Mouse (Mus musculus) intestine, embryonic 14.5 days (tissue): ENCODE measurements around the gene Sgo1. TPM values are rescaled to one million over a fixed set of nuclear protein-coding genes. Genes with fewer than 3 reads are reported as not detected.
"Not testable (repeated sequence)": the region's sequence is repeated elsewhere in the genome, so short reads cannot be mapped to it uniquely, and the experiment has no call there.

Experiments used
- ATAC-seq: fragments of 200-750 bp; cut with Nextera tagmentation; replicated peaks from 2 replicates; pipeline ENCODE4 v1.8.0; 2017; ENCODE audit warnings: low read depth, moderate number of reproducible peaks, moderate TSS enrichment, moderate library complexity; ENCODE audit not compliant: low FRiP score, low TSS enrichment
- DNase-seq: peaks from one replicate; pipeline ENCODE4 v3.0.0-alpha.2; 2018; ENCODE audit warnings: low spot score
- H3K27ac ChIP-seq: fragments of 300-500 bp; sonication (generic); 2 replicates; pipeline ENCODE4 v1.5.1; 2014; ENCODE audit warnings: low read depth, mild to moderate bottlenecking, control low read depth
- H3K27me3 ChIP-seq: fragments of 300-500 bp; sonication (generic); replicated peaks from 2 replicates; pipeline ENCODE4 v1.6.1; 2014; ENCODE audit warnings: low read length, control low read depth; ENCODE audit not compliant: control insufficient read depth, insufficient read depth
- H3K36me3 ChIP-seq: fragments of 300-500 bp; sonication (generic); 2 replicates; pipeline ENCODE4 v1.6.1; 2014; ENCODE audit warnings: low read length, control low read depth; ENCODE audit not compliant: control insufficient read depth, insufficient read depth
- H3K4me1 ChIP-seq: fragments of 300-500 bp; sonication (generic); replicated peaks from 2 replicates; pipeline ENCODE4 v1.6.1; 2014; ENCODE audit warnings: low read length, control low read depth, mixed read lengths; ENCODE audit not compliant: control insufficient read depth, insufficient read depth
- H3K4me2 ChIP-seq: fragments of 300-500 bp; sonication (generic); 2 replicates; pipeline ENCODE4 v1.6.1; 2014; ENCODE audit warnings: low read length
- H3K4me3 ChIP-seq: fragments of 300-500 bp; sonication (generic); 2 replicates; pipeline ENCODE4 v1.5.1; 2014; ENCODE audit warnings: low read depth, low read length, control low read depth, mixed read lengths
- H3K9ac ChIP-seq: fragments of 300-500 bp; sonication (generic); 2 replicates; pipeline ENCODE4 v1.6.1; 2014; ENCODE audit warnings: mild to moderate bottlenecking, low read length
- H3K9me3 ChIP-seq: fragments of 300-500 bp; sonication (generic); 2 replicates; pipeline ENCODE4 v1.6.1; 2016; ENCODE audit warnings: low read length, control low read depth; ENCODE audit not compliant: control insufficient read depth
- WGBS: fragments of 180-500 bp; shearing (Covaris S2); extraction: QIAGEN DNeasy Blood & Tissue Kit; methylation state at CpG from one replicate; pipeline ENCODE4 v1.1.7; 2014; 5-methylcytosine and 5-hydroxymethylcytosine counted together
- polyA plus RNA-seq: library from polyadenylated mRNA; unstranded; fragments of >200 nt; fragmentation: Nextera tagmentation; extraction: Ambion mirVana; gene quantifications from 2 replicates; pipeline ENCODE4 v1.2.1, GENCODE M21; 2014

Sgo1 gene
- polyA plus RNA-seq, 1 experiment from 2014 or later = 39.7 TPM

DNA sequence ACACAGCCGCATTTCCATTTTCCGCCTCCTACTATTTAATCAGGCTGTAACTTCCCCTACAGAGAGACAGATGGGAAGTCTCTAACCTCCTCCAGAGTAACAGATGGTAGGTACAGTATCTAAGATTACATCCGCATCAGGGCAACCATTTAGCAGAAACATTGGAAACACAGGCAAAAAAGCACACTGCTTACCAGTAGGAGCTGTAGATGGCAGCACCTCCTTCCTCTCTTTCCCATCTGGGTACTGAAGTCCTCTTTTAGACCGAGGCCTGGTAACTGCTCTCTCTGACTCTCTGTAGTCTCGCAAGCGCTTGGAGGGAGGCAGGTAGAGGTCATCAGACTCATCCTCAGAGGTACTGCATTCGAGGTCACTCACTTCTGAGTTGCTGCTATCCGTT, 10.4 kb downstream of the Sgo1 start:
- no peak overlapping the region for H3K4me2 ChIP-seq
- H3K27me3 ChIP-seq = no peaks in the 10 kb centered on the region
- no peak overlapping the region for H3K27ac ChIP-seq
- no peaks in the 10 kb centered on the region for H3K9me3 ChIP-seq
- WGBS = 82% methylated on average over 8 of the region's 8 CpGs
- no peak overlapping the region for H3K4me3 ChIP-seq
- H3K4me1 ChIP-seq = no peaks in the 10 kb centered on the region
- peaks cover 80% of the 10 kb centered on the region for H3K36me3 ChIP-seq
- DNase-seq (no peak), ATAC-seq (no peak)
- no peak overlapping the region for H3K9ac ChIP-seq

DNA sequence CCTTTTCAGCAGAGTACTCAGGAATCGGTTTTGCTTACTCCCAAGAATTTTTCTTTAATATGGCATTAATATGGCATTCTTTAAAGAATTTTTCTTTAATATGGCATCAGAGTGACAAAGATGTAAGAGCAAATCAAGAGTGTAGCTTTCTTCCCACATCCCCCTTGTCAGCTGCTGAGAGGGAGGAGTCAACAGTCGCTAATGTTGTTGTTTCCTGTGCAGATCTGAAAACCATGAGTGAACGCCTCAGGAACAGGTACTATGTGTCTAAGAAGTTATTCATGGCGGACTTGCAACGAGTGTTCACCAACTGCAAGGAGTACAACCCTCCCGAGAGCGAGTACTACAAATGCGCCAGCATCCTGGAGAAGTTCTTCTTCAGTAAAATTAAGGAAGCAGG, 18.7 kb downstream of the Sgo1 start:
- 94% methylated on average over 8 of the region's 8 CpGs for WGBS
- no peak for ATAC-seq
- Histone ChIP-seq H3K36me3 (peaks cover 72% of the 10 kb centered on the region), H3K9me3 (no peaks in the 10 kb centered on the region), H3K27me3 (no peaks in the 10 kb centered on the region), H3K27ac (no peak overlapping the region), H3K4me2 (no peak overlapping the region), H3K4me1 (no peaks in the 10 kb centered on the region), H3K9ac (no peak overlapping the region), H3K4me3 (no peak overlapping the region)
- DNase-seq = no peak

DNA sequence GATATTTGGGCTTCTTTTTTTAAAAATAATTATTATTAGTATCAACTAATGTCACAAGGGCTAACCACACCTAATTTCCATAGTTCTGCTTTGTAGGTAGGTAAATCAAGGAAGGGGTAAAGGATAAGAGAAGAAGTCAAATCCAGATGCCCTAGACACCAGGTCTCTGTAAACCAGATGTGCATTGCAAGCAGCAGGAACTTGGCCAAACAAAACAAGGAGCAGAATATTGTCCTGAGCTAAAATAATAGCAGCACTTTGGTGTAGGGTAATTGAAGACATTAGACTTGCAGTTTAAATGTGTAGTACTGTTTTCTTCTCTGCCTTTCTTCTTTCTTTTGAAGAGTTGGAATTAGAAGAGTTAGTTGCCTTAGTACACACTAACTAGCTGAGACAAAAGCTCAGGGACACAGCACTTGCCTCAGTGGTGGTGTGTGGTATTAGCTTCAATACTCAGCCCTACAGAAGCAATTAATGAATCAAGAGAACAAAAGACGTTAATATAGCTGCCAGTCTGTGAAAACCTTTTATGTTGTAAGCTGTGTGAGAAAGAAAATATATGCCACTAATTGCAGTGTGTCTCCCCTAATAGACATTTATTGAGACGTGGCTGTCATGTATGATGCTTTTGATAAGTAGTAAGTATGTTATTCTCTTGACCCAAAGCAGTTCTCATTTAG, 24.3 kb downstream of the Sgo1 start:
- no peaks in the 10 kb centered on the region for H3K9me3 ChIP-seq
- DNase-seq (no peak), ATAC-seq (no peak)
- H3K9ac ChIP-seq = no peak overlapping the region
- H3K4me1 ChIP-seq = no peaks in the 10 kb centered on the region
- no peak overlapping the region for H3K27ac ChIP-seq
- H3K4me3 ChIP-seq = no peak overlapping the region
- H3K4me2 ChIP-seq = no peak overlapping the region
- WGBS = 86% methylated on average over 2 of the region's 2 CpGs
- peaks cover 38% of the 10 kb centered on the region for H3K36me3 ChIP-seq
- no peaks in the 10 kb centered on the region for H3K27me3 ChIP-seq

- no peak overlapping the region for H3K4me3 ChIP-seq
- no peak overlapping the region for H3K9ac ChIP-seq
- H3K27me3 ChIP-seq = no peaks in the 10 kb centered on the region
- H3K4me1 ChIP-seq = no peaks in the 10 kb centered on the region
- ATAC-seq (no peak), DNase-seq (no peak)
- no peak overlapping the region for H3K27ac ChIP-seq
- H3K36me3 ChIP-seq = peaks cover 33% of the 10 kb centered on the region
- H3K9me3 ChIP-seq = no peaks in the 10 kb centered on the region
- H3K4me2 ChIP-seq = no peak overlapping the region
- WGBS = 80% methylated on average over 3 of the region's 3 CpGs
Observed at GRCm38 (mm10) chr17:53664267-53664666, 24.9 kb downstream of the Sgo1 start.

GRCm38 (mm10) chr17:53661056-53661840, 27.9 kb downstream of the Sgo1 start:
- Histone ChIP-seq H3K27me3 (no peaks in the 10 kb centered on the region), H3K4me2 (no peak overlapping the region), H3K9me3 (no peaks in the 10 kb centered on the region), H3K9ac (no peak overlapping the region), H3K27ac (no peak overlapping the region), H3K4me3 (no peak overlapping the region), H3K4me1 (no peaks in the 10 kb centered on the region), H3K36me3 (peaks cover 16% of the 10 kb centered on the region)
- ATAC-seq = no peak
- no peak for DNase-seq
- 85% methylated on average over 6 of the region's 6 CpGs for WGBS

GRCm38 (mm10) chr17:53659738-53660137, 29.4 kb downstream of the Sgo1 start:
- WGBS = 85% methylated on average over 4 of the region's 4 CpGs
- DNase-seq = no peak

GRCm38 (mm10) chr17:53659230-53659629, 29.9 kb downstream of the Sgo1 start:
- H3K9me3 ChIP-seq = no peaks in the 10 kb centered on the region
- no peak for ATAC-seq
- H3K27me3 ChIP-seq = no peaks in the 10 kb centered on the region
- no peak overlapping the region for H3K27ac ChIP-seq
- H3K9ac ChIP-seq = no peak overlapping the region
- H3K4me1 ChIP-seq = no peaks in the 10 kb centered on the region
- no peak overlapping the region for H3K4me3 ChIP-seq
- H3K36me3 ChIP-seq = peaks cover 22% of the 10 kb centered on the region
- no peak for DNase-seq
- H3K4me2 ChIP-seq = no peak overlapping the region
- 87% methylated on average over 8 of the region's 8 CpGs for WGBS

More at GRCm38 (mm10) chr17:53659738-53660137, 29.4 kb downstream of the Sgo1 start:
- H3K36me3 ChIP-seq = peaks cover 17% of the 10 kb centered on the region
- H3K9ac ChIP-seq = no peak overlapping the region
- H3K9me3 ChIP-seq = no peaks in the 10 kb centered on the region
- no peak overlapping the region for H3K4me3 ChIP-seq
- H3K4me1 ChIP-seq = no peaks in the 10 kb centered on the region
- H3K4me2 ChIP-seq = no peak overlapping the region
- H3K27ac ChIP-seq = no peak overlapping the region
- H3K27me3 ChIP-seq = no peaks in the 10 kb centered on the region
- ATAC-seq = no peak

- Histone ChIP-seq H3K9me3 (no peaks in the 10 kb centered on the region), H3K4me1 (no peaks in the 10 kb centered on the region), H3K9ac (no peak overlapping the region), H3K36me3 (peaks cover 27% of the 10 kb centered on the region), H3K4me2 (no peak overlapping the region), H3K27me3 (no peaks in the 10 kb centered on the region), H3K4me3 (no peak overlapping the region), H3K27ac (no peak overlapping the region)
- WGBS = 86% methylated on average over 2 of the region's 2 CpGs
- DNase-seq (no peak), ATAC-seq (no peak)
Observed at GRCm38 (mm10) chr17:53658668-53659067, 30.5 kb downstream of the Sgo1 start.

DNA sequence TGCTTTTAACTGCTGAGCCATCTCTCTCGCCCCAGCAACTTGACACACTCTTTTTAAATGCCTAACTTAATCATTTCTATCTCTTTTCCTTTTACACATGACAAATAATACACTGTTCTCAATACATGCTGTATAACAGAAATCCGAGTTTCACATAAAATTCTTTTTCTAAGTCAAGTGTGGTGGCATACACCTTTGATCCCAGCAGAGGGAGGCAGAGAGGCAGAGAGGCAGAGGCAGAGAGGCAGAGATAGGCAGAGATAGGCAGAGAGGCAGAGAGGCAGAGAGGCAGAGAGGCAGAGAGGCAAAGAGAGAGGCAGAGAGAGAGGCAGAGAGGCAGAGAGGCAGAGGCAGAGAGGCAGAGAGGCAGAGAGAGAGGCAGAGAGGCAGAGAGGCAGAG, 31.7 kb downstream of the Sgo1 start:
- H3K9ac ChIP-seq, H3K4me2 ChIP-seq: not testable (repeated sequence)

More for the DNA sequence above, 31.7 kb downstream of the Sgo1 start:
- H3K4me3 ChIP-seq, H3K27me3 ChIP-seq, ATAC-seq, H3K9me3 ChIP-seq, H3K4me1 ChIP-seq, H3K27ac ChIP-seq, DNase-seq: not testable (repeated sequence)
- peaks cover 34% of the 10 kb centered on the region for H3K36me3 ChIP-seq
- 71% methylated on average over 2 of the region's 2 CpGs for WGBS
